Mouse (Mus musculus) liver, embryonic 14.5 days (tissue): Measurements from ENCODE around the gene Efcab10. TPM values are rescaled to one million over a fixed set of nuclear protein-coding genes. Genes with fewer than 3 reads are reported as not detected.

Experiments
- ATAC-seq: fragments of 200-750 bp; cut with Nextera tagmentation; 2 replicates; pipeline ENCODE4 v1.8.0; 2017; ENCODE audit warnings: moderate number of reproducible peaks, mild to moderate bottlenecking, moderate library complexity; ENCODE audit not compliant: insufficient read depth
- DNase-seq, 3 experiments: peaks; one replicate each; pipeline ENCODE4 v3.0.0-alpha.2; 2012 to 2013; ENCODE audit warnings: low read depth in 3 of 3, low spot score in 3 of 3
- H3K27ac ChIP-seq: fragments of 300-500 bp; sonication (generic); 2 replicates; pipeline ENCODE4 v1.5.1; 2014; ENCODE audit warnings: moderate library complexity, mild to moderate bottlenecking, control low read depth, inconsistent platforms
- H3K27me3 ChIP-seq: fragments of 300-500 bp; sonication (generic); 2 replicates; pipeline ENCODE4 v1.6.1; 2014; ENCODE audit warnings: mild to moderate bottlenecking, low read length, moderate library complexity; ENCODE audit not compliant: control insufficient read depth, insufficient read depth
- H3K36me3 ChIP-seq: fragments of 300-500 bp; sonication (generic); replicated peaks from 2 replicates; pipeline ENCODE4 v1.6.1; 2014; ENCODE audit warnings: low read depth; ENCODE audit not compliant: control insufficient read depth, insufficient read depth
- H3K4me1 ChIP-seq, 2 experiments: fragments of 200-500 bp in 1 of 2; fragments of 300-500 bp in 1 of 2; sonication (generic) in 1 of 2; replicated peaks; 2 replicates each; pipeline ENCODE4 v1.6.1; 2012 to 2014; ENCODE audit warnings: antibody characterized with exemption in 1 of 2, inconsistent platforms in 1 of 2, low read length in 1 of 2; ENCODE audit not compliant: control insufficient read depth in 2 of 2, insufficient read depth in 2 of 2
- H3K4me2 ChIP-seq: fragments of 300-500 bp; sonication (generic); 2 replicates; pipeline ENCODE4 v1.6.1; 2014; ENCODE audit warnings: low read depth, mild to moderate bottlenecking, control low read depth, moderate library complexity
- H3K4me3 ChIP-seq, 2 experiments: fragments of 200-500 bp in 1 of 2; fragments of 300-500 bp in 1 of 2; sonication (generic) in 1 of 2; 2 replicates each; pipeline ENCODE4 v1.5.1; 2012 to 2014; ENCODE audit warnings: low read depth in 2 of 2, low read length in 2 of 2, mild to moderate bottlenecking in 2 of 2, control low read depth in 1 of 2, inconsistent platforms in 1 of 2, moderate library complexity in 1 of 2; ENCODE audit not compliant: insufficient read depth in 1 of 2
- H3K9ac ChIP-seq: fragments of 300-500 bp; sonication (generic); replicated peaks from 2 replicates; pipeline ENCODE4 v1.6.1; 2014; ENCODE audit warnings: mild to moderate bottlenecking, control low read depth, moderate library complexity
- H3K9me3 ChIP-seq: fragments of 300-500 bp; sonication (generic); 2 replicates; pipeline ENCODE4 v1.6.1; 2016; ENCODE audit warnings: low read length, mixed read lengths; ENCODE audit not compliant: control insufficient read depth
- CTCF ChIP-seq: IDR thresholded peaks from 2 replicates; pipeline ENCODE4 v1.5.1; 2016; ENCODE audit warnings: antibody characterized with exemption, low read depth, control low read depth
- EP300 ChIP-seq: IDR thresholded peaks from 2 replicates; pipeline ENCODE4 v1.6.1; 2016; ENCODE audit warnings: antibody characterized with exemption, low read depth
- WGBS: fragments of 180-500 bp; shearing (Covaris S2); extraction: QIAGEN DNeasy Blood & Tissue Kit; methylation state at CpG from one replicate; pipeline ENCODE4 v1.1.7; 2014; ENCODE audit not compliant: insufficient replicate concordance; 5-methylcytosine and 5-hydroxymethylcytosine counted together
- polyA plus RNA-seq, 2 experiments: library from polyadenylated mRNA; depleted of rRNA in 1 of 2; stranded (reverse) in 1 of 2; unstranded in 1 of 2; fragments of >200 nt; fragmentation: Nextera tagmentation in 1 of 2; extraction: Ambion mirVana in 1 of 2; gene quantifications; 2 replicates each; pipeline versions ENCODE4 v1.2.1 to v1.2.3; 2012 to 2014

The Efcab10 gene
- not detected in 2 replicates for polyA plus RNA-seq (2012; rRNA removed)
- not detected in 2 replicates for polyA plus RNA-seq (2014; fragmentation: Nextera tagmentation; extraction: Ambion mirVana)

DNA sequence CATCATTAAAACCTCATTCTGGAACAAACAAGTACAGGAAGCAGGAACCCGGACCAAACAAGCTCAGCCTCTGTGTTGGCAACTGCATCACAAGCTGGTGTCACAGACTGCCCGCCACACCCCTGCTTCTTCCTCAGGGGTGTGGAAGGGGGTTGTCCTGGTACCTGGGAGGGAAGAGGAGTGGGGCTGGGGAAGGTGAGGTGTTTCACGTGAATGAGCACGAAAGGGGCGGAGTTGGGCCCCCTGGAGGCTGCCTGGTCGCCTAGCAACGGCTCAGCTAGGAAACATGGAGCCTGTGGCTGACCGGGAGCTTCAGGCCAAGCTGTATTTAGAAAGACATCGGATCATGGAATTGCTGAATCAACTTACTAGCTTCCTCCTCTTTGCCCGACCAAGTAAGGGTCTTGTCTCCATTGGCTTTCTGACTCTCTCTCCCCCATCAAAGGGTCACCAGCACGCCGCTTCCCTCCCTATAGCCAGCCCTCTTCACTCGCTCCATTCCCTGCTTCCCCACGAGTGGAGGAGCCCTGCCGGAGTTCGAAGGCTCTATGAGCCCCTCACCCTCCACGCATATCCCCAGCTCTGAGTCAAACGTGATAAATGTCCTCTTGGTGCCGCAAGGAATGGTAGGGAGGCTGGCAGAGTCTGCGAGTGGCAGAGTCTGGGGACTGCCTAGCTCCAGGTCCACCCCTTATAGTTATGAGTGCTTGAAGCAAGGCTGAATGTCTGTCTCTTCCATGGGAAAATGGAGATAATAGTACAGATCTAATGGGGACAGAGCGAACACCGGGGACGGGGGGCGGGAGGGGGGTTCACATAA is at the start of gene Efcab10:
TSS of gene Efcab10 (plus strand) at position 51 of the 820 bp plus-strand sequence.
- TF ChIP-seq CTCF (no peak), EP300 (no peak)
- H3K9ac ChIP-seq: no peak within 1 kb of the TSS

DNA sequence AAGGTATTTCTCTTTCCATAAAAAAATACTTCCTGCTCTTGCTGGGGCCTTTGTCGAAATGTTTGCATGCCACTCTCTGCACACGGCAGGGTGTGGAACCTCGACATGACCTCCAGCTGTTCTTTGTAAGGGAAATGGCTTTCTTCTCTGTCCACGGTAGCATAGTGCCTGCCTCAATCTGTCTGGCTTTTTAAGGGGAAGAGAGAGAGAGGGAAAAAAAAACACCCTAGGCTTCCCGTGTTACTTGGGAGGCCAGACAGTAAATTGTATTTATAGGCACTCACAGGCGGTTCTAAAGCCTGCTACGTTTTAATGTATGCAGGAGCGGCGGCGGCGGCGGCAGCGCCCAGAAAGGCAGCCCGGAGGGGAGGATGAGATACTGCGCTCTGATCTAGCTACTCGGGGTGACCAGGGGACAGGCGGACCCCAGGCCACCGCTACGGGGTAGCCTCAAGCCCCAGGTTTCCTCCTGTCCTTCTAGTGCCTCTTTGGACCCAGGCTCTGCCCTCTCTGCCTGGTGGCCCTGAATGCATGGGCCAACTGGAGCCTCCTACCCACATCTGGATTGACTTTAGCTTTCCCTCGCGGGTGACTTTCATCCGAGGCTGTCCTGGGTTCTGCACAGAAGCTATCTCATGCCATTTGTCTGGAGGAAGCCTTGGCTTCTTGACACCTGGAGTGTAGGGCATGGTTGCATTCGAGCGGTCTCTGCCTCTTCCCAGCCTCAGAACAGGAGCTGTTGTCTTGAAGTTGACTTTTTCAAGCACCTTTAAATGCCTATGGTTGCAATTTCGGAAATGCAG is 49.5 kb upstream of the Efcab10 start:
- no peak overlapping the region for H3K4me3 ChIP-seq
- H3K27me3 ChIP-seq: no peaks in the 10 kb centered on the region
- no peak overlapping the region for H3K27ac ChIP-seq
- TF ChIP-seq CTCF: no peak
- TF ChIP-seq EP300: no peak
- H3K9me3 ChIP-seq: no peaks in the 10 kb centered on the region
- 73% methylated on average over 25 of the region's 25 CpGs for WGBS
- H3K36me3 ChIP-seq: peaks cover 20% of the 10 kb centered on the region
- 0 out of 4 replicates have a peak, but pooled peaks cover 0 to 3% of the 10 kb centered on the region in 2 experiments for H3K4me1 ChIP-seq
- H3K9ac ChIP-seq: no peak overlapping the region
- no peak for DNase-seq
- no peak overlapping the region; the same call in 1 of the 2 replicates for H3K4me2 ChIP-seq
- ATAC-seq: no peak

More for the DNA sequence above, at the start of gene Efcab10:
- Histone ChIP-seq H3K27me3 (no peaks in the 10 kb centered on the region), H3K4me1 (no peaks in the 10 kb centered on the region), H3K4me2 (0 out of 2 replicates have a peak within 1 kb of the TSS, but pooled peaks have one; percentile 15), H3K27ac (no peak within 1 kb of the TSS), H3K4me3 (no peak within 1 kb of the TSS), H3K36me3 (no peaks in the 10 kb centered on the region), H3K9me3 (no peaks in the 10 kb centered on the region)
- DNase-seq (no peak), ATAC-seq (no peak)
- WGBS: 23% methylated on average over 24 of the region's 24 CpGs

DNA sequence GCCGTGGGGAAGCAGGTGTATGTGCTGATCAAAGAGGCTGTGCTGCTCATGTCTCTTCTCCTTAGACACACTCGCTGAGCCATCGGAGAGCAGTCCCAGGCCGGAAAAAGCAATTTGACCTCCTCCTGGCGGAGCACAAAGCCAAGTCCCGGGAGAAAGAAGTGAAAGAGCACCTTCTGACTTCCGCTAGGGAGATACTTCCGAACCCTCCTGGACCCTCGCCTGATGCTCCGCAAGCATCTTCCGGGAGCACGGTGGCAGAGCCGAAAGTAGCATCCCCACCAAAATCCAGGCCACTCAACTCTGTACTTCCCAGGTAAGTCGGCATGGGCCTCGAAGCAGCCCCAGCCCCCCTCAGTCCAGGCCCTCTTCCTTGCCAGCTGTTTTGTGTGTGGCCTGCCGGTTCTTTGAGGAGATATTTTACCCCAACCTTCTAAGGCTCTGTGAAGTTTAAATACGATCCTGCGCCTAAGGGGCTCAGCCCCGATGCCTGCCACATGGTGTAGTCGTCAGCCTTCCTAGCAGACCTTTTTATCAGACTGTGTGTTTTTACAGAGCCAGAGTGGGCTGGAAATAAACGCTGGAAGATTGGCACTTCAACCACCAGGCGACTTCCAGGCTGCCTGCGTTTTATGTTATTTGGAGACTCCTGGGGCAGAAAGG is 48.8 kb upstream of the Efcab10 start:
- H3K36me3 ChIP-seq: peaks cover 20% of the 10 kb centered on the region
- no peak overlapping the region for H3K27ac ChIP-seq
- no peak for ATAC-seq

GRCm38 (mm10) chr12:33352671-33353070 is 42.0 kb upstream of the Efcab10 start:
- no peak for ATAC-seq
- H3K27ac ChIP-seq: no peak overlapping the region
- H3K9ac ChIP-seq: no peak overlapping the region
- WGBS: 73% methylated on average over 4 of the region's 4 CpGs
- H3K4me2 ChIP-seq: no peak overlapping the region
- H3K27me3 ChIP-seq: no peaks in the 10 kb centered on the region
- no peaks in the 10 kb centered on the region for H3K9me3 ChIP-seq
- H3K36me3 ChIP-seq: peaks cover 21% of the 10 kb centered on the region
- TF ChIP-seq CTCF (no peak), EP300 (no peak)
- H3K4me3 ChIP-seq: no peak overlapping the region
- H3K4me1 ChIP-seq: peaks cover 0 to 2% of the 10 kb centered on the region in 2 experiments; a peak in 1 of 4 replicates
- no peak for DNase-seq

More for the DNA sequence above, 48.8 kb upstream of the Efcab10 start:
- Histone ChIP-seq H3K4me3 (no peak overlapping the region), H3K4me2 (no peak overlapping the region), H3K9me3 (no peaks in the 10 kb centered on the region), H3K4me1 (0 out of 4 replicates have a peak, but pooled peaks cover 0 to 3% of the 10 kb centered on the region in 2 experiments), H3K27me3 (no peaks in the 10 kb centered on the region), H3K9ac (no peak overlapping the region)
- WGBS: 78% methylated on average over 23 of the region's 23 CpGs
- TF ChIP-seq CTCF: no peak
- no peak for TF ChIP-seq EP300
- DNase-seq: no peak
